Mouse (Mus musculus): ENCODE data around the gene Pigyl. TPM values are rescaled to one million over a fixed set of nuclear protein-coding genes. Genes with fewer than 3 reads are reported as not detected.

Pigyl gene
- total RNA-seq (2021) = 47.7 and 51.8 TPM in 2 replicates
- long read RNA-seq, experiment 1, transcript Pigyl-201 (2 exons, 695 nt) = major isoform, 72 of 77 reads
- long read RNA-seq, experiment 1, partial matches to known transcripts = 0 of 77 reads
- long read RNA-seq, experiment 1, other reads (novel, unspliced or antisense) = 4 of 77 reads
- long read RNA-seq, experiment 2, transcript Pigyl-201 (2 exons, 695 nt) = major isoform, 64 of 68 reads
- long read RNA-seq, experiment 2, partial matches to known transcripts = 0 of 68 reads
- long read RNA-seq, experiment 2, other reads (novel, unspliced or antisense) = 4 of 68 reads

DNA sequence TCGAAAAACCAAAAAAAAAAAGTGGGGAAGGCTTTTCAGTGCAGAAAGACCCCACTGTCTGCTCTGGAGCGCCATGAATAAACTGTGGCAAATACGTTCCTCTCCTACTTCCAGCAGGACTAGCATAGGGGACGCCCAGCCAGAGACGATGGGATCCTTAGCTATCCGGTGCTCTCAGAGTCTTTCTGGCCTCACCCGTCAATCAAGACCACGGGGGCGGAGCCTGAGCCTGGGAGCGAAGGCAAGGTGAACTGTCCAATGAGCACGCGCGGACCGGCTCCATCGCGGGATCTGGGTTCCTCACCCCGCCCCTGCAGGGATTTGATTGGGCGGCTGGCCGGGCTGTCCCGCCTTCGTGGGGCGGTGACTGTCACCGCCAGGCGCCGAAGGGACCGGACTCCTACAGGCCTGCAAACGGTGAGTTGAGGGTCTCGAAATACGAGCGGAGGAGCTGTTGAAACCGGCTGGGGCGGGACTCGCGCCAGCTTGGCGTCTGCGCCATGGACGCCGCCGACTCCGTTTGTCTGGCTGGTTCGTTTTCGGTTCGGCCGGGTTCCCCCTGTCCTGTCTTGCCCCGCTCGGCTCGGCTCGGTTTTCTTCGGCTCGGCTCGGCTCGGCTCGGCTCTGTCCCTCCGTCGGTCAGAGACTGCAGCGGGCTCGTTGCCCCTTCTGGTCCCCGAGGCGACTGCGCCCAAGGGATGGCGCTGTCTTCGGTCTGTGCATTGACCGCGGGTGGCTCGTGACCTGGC lies at the start of gene Pigyl:
TSS of gene Pigyl (plus strand) at position 350 of the 749 bp plus-strand sequence.
- DNase-seq = peak; percentile 100

DNA sequence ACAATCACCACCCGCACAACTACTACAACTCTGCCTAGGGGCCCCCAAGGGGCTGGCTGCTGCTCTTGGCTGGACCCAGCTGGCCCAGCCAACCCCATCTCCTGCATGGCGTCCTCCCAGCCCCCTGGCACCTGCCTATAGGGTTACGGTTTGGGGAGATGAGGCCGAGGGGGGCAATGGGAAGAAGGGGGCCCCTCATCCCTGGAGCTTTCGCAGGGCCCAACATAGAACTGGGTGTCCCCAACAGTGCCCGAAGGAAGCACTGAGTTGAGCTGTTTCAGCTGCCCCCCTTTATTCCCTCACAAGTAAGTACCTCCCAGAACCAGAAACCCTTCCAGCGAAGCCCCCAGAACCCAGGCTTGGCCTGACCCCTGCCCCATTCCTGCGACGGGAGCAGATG lies 48.5 kb upstream of the Pigyl start:
- DNase-seq = no peak

DNA sequence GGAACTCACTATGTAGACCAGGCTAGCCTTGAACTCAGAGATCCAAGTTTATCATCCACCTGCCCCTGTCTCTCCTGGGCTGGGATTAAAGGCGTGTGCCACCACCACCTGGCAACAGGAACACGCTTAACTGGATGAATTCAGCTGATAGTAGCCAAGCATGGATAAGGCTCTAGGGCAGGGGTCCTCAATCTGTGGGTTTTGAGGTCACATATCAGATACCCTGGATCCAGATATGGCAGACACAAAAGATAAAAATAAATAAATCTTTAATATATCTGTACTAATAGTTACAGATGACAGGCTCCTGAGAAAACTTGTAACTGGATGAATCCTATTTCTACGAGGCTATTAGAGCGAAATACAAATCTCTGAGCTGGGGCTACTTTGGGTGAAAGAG lies 41.0 kb upstream of the Pigyl start:
- DNase-seq = no peak

DNA sequence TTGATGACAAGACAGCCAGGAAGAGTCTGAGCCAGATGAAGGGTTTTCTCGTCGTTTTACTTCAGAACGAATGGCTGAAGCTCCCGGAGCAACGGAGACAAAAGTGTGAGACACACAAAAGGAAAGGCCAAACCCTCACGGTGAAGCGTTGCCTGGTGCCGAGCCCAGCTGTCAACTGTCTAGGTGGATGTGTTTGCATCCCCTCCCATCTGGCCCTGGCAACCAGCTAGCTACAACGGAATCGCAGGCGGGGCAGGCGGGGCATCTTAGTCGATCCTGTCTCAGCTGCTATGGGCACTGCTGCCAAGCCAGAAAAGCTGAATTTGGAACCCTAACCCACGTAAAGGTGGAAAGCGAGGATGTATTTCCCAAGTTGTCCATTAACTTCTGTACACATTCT lies 40.6 kb upstream of the Pigyl start:
- peak; percentile 39 for DNase-seq

DNA sequence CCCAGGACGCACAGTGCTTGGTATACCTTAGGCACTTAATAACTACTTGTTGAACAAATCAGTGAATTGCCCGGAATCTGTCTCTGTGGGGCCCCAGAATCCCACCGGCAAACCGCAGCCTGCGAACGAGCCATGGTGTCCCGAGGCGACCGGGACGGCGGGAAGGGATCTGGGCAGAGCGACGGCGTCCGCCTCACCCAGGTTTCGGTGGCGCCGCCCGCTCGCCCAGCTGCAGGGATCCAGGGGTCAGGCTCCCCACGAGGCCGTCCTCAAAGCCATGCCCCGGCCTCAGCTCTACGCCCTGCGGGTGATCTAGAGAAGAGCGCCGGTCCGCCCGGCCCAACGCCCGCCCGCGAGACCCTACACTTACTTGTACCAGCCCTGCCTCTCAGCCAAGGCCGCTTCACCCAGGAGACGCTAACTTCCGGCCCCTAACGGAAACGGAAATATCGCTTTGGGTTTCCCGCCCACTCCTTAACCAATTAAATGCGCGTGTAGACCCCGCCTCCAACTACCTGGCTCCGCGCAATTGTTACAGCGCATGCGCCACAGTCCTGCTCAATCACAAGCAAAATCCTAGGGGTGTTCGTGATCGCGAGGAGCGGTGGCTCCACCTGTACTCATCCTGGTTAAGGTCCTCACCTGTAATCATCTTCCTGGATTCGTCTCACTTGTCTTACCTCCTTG lies 39.8 kb upstream of the Pigyl start, which contains the start of gene Elof1:
TSS of gene Elof1 (minus strand) at position 433 of the 687 bp plus-strand sequence.
- DNase-seq = peak; percentile 95

DNA sequence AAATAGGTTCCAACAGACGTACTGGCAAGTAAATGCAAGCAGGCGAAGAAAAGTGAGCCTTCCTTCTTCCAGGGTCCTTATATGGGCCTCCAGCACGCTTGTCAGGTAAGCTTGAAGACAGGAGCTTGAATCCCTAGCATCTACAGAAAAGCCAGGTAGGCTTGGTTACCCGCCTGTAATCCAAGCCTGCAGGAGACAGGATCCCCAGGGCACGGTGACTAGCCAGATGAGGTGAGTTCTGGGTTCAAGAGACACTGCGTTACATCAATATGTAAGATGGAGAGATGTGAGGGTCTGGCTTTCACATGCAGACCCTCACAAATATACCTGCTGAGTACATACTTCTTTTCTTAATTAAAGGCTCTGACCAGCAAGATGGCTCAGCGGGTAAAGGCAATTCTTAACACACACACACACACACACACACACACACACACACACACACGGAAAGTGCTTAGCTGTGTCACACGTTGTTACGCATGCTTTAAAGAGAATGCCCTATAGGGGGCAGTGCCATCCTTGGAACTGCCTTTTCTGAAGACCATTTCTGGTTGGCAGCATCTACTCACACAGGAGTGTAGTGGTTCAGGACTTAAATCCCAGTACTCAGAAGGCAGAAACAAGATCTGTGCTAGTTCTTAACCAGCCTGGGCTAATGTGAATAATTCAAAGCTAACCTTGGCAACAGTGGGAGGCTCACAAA lies 38.7 kb upstream of the Pigyl start:
- peak; percentile 78 for DNase-seq

DNA sequence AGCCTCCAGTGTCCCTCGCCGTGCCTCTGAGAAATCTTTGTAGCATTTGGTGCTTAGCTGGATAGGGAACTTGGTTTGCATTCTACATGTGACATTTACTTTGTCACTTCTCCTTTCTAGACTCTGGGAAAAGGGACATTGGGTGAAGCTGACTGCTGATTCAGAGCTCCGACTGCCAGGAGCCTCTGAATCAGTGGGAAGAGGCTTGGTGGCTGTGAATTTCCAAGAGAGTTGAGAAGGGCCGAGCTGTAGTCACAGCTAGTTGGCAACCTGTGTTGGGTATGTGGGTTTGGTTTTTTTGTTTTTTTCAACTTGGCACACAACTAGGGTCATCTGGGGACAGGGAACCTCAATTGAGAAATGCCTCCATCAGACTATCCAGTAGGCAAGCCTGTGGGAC lies 37.1 kb upstream of the Pigyl start:
- DNase-seq = peak; percentile 43

DNA sequence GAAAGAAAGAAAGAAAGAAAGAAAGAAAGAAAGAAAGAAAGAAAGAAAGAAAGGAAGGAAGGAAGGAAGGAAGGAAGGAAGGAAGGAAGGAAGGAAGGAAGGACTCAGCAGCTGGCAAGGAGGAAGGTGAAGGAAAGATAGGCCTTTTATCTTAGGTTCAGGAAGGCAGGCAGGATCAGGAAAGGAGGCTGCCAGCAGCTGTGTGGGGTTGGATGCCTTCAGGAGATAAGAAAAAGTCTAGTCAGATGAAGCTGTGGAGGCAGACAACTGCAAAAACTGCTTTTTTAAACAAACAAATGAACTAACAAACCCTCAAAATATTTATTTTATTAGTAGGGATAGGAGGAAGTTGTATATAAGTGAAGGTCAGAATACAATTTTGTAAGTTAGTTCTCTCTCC lies 35.1 kb upstream of the Pigyl start:
- no peak for DNase-seq

DNA sequence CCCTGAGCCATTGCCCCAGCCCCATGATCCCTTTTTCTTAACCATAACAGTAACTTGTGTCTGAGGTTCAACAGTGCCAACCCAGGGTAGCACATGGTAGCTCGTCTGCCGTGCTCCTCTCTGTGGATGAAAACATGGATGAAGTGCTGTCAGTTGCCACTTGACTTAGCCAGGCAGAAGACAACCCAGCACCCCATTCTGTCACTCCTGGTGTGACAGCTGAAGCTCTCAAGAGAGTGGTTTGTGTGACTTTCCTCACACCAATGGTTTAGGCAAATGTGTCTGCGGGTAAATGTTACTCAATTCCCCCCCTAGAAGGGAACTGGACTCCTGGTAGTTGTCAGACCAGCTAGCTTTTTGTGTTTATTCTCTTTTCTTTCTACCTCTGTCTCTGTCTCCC lies 34.6 kb upstream of the Pigyl start:
- DNase-seq = no peak

DNA sequence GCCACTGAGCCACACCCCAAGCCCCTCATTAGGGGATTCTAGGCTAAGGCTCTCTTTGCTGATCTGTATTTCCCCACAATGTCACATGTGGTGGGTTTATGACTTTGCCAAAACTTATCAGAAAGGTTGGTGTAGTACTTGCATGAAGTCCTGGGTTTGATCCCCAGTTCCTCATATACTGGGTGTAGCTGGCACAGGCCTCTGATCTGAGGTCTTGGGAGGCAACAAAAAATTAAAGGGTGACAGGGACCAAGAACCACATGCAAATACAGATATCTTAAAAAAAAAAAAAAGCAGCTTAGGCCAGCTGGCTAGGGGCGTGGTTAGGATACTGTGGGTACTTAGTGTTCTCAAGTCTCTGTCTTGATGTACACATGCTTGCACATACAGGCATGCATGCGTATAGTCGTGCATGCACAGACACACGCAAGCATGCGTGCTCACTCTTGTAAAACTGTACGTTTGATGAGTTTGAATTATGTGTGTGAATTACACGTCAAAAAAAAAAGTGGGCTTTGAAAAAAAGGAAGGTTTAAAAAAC lies 33.5 kb upstream of the Pigyl start:
- no peak for DNase-seq

DNA sequence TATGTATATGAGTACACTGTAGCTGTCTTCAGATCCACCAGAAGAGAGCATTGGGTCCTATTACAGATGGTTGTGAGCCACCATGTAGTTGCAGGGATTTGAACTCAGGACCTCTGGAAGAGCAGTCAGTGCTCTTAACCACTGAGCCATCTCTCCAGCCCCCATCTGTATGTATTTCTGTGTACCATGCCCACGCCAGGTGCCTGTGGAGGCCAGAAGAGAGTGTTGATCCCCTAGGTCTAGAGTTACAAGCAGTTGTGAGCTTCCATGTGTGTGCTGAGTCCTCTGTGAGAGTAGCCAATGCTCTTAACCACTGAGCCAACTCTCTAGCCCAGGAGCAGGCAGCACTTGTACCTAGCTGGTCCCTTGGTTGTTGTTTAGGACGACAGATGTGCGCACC lies 32.5 kb upstream of the Pigyl start:
- DNase-seq = no peak

DNA sequence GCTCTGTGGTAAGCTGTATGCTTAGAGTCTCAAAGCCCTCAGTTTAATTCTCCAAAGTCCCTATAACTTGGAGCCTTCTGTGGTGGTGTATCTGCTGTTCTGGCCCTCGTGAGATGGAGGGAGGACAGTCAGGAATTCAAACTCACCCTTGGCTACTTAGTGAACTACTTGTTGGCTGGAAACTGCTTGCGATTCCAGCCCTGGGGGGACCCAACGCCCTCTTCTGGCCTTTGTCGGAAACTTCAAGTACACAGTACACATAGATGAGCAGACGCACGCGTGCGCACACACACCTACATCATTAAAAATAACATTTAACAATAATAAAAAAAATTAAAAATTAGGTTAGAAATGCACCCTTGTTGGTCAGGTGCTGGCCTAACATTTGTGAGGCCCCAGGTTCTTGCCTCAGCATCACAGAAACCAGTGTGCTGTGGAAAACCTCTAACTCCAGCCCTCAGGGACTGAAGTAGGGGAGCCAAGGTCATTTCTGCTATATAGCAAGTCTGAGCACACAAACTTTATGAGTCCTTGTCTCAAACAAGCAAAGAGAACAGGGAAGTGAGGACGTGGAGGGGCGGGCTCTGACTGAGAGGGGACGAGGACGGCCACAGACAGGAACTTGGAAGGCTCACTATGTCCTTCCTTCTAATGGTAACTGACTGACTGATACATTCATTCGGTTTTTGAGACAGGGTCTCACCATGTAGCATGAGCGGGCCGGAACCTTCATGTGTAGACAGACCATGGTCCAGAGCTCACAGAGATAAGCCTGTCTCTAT lies 31.2 kb upstream of the Pigyl start:
- DNase-seq = no peak

DNA sequence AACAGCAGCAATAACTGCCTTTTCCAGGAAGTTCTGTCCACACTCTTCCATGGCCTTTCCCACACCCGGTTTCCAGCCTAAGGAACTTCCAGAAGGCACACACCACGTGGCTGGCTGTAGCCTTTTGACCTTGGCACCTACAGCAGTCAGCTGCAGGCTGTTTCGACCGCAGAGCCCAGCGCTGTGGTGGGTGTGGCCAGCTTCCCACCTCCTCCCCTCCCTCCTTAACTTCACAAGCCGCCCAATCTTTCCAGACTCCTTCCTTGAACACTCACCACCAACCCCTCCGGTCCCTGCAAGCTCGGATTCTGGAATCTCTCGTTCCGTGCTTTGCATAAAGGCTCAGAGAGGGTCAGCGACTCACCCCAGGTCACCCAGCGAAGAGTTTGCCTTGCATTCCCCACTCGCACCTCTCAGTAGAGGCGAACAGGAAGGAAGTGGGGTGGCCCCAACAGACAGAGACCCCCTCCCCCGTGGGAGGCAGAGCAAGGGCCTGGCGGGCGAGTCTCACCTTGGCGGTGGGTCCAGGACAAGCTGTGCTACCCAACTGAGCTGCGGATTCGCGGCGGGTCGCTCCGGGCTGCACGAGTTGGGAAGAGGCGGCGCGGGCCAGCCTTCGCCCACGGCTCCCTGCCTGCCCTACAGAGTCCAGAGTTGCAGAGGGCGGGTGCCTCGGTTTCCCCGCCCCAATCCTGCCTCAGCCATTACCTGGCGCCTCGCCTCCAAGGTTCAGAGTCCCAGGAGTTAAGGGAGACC lies 25.2 kb upstream of the Pigyl start:
- peak; percentile 69 for DNase-seq

DNA sequence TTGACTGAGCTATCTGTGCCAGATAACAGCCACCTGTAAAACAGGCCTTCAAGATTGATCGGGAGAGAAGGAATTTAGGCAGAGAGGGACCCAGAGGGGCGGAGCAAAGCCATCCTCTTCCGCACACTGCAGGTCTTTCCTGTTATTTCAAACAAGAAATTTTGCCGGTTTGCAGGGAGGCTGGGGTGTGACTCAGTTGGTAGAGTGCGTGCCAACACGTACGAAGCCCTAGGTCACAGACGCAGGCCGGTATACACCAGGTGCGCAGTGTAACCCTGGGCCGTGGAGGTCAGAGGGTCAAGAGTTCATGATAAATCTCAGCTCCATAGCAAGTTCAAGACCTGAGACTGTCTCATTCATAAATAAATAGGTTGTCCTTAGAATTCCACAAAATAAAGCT lies 24.4 kb upstream of the Pigyl start:
- DNase-seq = no peak

DNA sequence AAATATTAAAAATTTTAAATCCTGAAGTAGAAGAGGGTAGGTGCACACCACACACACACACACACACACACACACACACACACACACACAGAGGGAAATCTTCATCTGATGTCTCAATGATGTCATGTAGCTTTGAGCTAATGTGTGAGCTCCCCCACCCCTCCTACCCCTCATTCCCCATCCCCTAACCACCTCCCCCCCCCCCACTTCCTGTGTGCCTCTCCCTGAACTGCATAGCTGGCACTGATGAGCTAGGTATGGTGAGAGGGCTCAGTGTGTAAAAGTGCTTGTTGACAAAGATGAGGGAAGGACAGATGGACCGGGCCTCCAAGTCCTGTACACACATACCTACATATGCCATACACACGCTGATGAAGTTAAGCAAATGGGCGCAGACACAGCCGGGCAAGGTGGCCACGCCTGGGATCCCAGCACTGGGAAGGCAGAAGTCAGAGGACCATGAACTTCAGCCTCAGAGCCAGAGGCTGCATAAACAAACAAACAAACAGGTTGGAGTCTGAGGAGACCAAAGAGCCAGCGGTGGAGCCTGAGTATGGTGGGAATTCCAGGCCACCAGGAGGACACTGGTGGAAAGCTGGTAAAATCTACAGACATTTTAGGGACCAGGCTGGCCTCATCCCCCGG lies 22.3 kb upstream of the Pigyl start:
- DNase-seq = no peak

DNA sequence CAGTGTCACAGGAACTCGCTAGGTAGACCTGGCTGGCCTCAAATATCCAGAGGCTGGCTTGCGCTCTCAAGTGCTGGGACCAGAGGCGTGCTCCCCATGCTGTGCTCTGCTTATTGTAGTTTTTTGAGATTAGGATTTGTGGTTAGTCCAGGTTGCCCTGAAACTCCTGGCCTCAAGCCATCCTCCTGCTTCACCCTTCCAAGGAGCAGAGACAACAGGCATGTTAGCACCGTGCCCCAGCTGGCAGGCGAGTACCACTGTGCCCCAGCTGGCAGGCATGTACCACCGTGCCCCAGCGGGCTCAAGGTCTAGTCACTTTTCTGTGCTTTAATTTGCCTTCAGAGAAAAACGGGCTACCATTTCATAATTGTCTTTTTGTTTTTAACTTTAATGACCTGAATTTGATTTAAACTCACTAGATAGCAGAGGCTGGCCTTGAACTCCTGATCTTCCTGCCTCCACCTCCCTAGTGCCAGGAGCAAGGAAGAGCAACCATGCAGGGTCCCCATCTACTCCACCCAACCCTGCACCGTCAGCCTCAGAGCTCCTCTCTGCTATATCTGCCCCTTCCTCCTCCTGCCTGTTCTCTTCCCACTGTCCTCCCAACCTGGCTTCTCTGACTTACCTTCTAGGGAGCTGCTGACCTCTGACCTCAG lies 21.5 kb upstream of the Pigyl start:
- peak; percentile 72 for DNase-seq

DNA sequence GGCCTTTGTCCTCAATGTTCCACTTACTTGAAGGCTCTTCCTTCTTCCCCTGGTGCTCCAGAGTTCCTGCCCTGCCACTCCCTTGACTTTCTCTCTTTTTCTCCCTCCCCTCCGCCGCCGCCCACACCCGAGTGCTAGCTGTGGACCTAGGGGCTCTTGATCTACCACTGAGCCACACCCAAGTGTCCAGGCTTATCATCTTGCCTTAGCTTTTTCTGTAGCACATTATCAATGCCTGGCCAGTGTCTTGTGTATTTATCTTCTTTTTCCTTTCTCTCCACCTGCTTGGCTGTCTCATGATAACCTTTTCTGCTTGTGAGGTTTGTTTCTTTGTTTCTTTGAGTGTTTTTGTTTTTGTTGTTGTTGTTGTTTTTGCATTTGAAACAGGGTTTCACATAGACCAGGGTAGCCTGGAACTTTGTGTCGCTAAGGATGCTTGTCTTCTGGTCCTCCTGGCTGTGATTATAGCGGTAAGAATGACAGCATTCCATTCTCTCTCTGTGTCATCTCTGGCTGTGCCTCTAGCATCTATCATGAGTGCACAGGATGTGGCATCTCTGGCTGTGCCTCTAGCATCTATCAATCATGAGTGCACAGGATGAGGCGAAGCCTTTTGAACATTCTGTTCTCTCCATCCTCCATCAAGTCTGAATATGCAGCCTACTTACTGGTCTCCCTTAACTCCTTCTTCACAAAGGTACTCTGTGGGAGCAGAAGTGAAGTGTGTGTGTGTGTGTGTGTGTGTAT lies 20.8 kb upstream of the Pigyl start, which contains the start of gene Acp5:
TSS of gene Acp5 (minus strand) at position 68 of the 747 bp plus-strand sequence.
- no peak for DNase-seq

DNA sequence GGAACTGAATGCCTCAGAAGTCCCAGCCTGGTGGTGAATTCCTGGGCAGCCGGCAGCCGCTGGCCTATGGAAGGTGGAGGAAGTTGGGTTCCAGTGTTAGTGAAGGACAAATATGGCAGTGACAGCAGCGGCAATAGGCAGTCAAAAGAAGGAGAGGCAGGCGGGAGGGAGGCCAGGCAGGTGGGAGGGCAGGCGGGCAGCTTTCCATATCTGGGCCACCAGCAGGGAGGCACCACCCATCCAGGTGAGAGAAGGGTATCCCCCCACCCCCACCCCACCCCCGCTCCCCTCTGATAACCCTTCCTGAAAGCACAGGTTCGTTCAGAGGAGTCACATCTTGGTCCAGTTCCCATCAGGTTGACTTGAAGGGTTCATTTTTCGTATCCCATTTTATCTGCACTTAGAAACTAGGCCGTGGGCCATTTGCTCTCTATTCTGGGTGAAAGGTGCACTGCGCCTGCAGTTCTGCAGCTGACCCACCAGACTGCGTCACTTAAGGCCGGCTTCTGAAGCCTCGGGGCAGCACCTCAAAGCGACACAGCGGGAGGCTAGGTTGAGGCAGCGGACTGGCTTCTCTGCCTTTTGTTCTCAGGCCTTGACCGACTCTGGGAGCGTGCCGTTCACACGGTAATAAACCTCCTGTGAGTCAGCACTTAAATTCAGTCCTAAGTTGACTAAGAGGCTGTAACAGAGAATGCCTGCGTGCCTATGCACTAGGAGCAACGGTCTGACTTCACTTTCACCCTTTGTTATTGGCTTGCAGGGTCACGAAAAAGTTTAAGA lies 19.7 kb upstream of the Pigyl start:
- DNase-seq = peak; percentile 74

All from adrenal gland, postnatal 14 days (tissue).